Mouse (Mus musculus): ENCODE measurements around the gene Zbtb5. TPM values are rescaled to one million over a fixed set of nuclear protein-coding genes. Genes with fewer than 3 reads are reported as not detected.

Zbtb5 gene
- total and polyA plus RNA-seq, 3 experiments: 9.1 to 10.2 TPM; not detected in 1

DNA sequence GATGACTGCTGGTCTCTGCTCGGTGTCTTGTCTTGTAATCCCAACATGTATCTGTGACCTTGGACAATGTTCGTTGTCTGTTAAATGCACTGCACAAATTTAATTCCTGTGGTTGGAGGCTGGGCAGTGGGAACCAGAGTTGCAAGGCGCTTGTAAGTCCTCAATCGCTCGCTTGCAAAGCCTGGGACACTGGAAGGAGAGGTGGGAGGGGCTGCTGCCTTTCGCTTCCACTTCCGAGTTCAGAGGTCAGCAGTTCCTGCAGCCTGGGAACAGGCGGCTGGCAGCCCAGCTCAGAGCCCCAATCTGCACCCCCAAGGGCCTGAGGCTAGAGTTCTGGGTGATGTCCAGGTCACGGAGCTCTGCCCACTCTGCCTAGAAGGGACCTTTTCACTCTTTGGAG is 59.2 kb downstream of the Zbtb5 start:
- Histone ChIP-seq H3K4me1 (ENCODE audit: control insufficient read depth in 1 of 2, insufficient read depth in 2 of 2, low read length in 2 of 2) (no peaks in the 10 kb centered on the region), H3K36me3 (ENCODE audit: control insufficient read depth in 1 of 2, insufficient read depth in 2 of 2, low read length in 2 of 2) (no peaks in the 10 kb centered on the region), H3K27ac (ENCODE audit: control insufficient read depth, low read depth, low read length) (no peak overlapping the region), H3K9ac (ENCODE audit: control insufficient read depth, low read depth, low read length, poor library complexity, severe bottlenecking) (no peak overlapping the region), H3K79me2 (ENCODE audit: control insufficient read depth, insufficient read depth, low read length, poor library complexity) (no peaks in the 10 kb centered on the region), H3K27me3 (ENCODE audit: control insufficient read depth in 1 of 2, insufficient read depth in 2 of 2, low read length in 2 of 2) (0 out of 4 replicates have a peak, but pooled peaks cover 0 to 2% of the 10 kb centered on the region in 2 experiments), H3K9me3 (replicated peaks; ENCODE audit: insufficient read depth, low read length) (no peaks in the 10 kb centered on the region), H3K4me3 (ENCODE audit: control insufficient read depth in 1 of 2, insufficient read depth in 1 of 2, low read depth in 2 of 2, low read length in 2 of 2) (no peak overlapping the region)
- no peak for DNase-seq (ENCODE audit: low read depth, low spot score)
- TF ChIP-seq NRF1 (IDR thresholded peaks at IDR 0.05; ENCODE audit: insufficient read depth, low read depth, low read length, poor library complexity, severe bottlenecking) (no peak), CHD1 (IDR thresholded peaks at IDR 0.05; ENCODE audit: low read depth, low read length) (no peak), SIN3A (IDR thresholded peaks at IDR 0.05; ENCODE audit: low read length) (no peak), GATA1 (IDR thresholded peaks at IDR 0.05; ENCODE audit: low read depth, low read length) (no peak), MYB (IDR thresholded peaks at IDR 0.05; ENCODE audit: low read depth, low read length) (no peak), MAFK (IDR thresholded peaks at IDR 0.05; ENCODE audit: borderline replicate concordance, low read depth, low read length) (no peak), EP300 (IDR thresholded peaks at IDR 0.05; ENCODE audit: low read depth in 1 of 2, low read length in 2 of 2) (no peak), E2F4 (IDR thresholded peaks at IDR 0.05; ENCODE audit: borderline replicate concordance, low read depth, low read length) (no peak), NELFE (IDR thresholded peaks at IDR 0.05; ENCODE audit: low read depth, low read length) (no peak), ETS1 (IDR thresholded peaks at IDR 0.05; ENCODE audit: low read depth, low read length) (no peak), ELF1 (IDR thresholded peaks at IDR 0.05; ENCODE audit: low read depth, low read length) (no peak), TCF12 (IDR thresholded peaks at IDR 0.05; ENCODE audit: low read depth, low read length) (no peak), MAZ (IDR thresholded peaks at IDR 0.05; ENCODE audit: low read depth, low read length) (no peak), CHD2 (IDR thresholded peaks at IDR 0.05; ENCODE audit: low read length) (no peak), POLR2A (IDR thresholded peaks at IDR 0.05; ENCODE audit: control insufficient read depth in 1 of 2, insufficient read depth in 1 of 2, low read depth in 1 of 2, low read length in 2 of 2, poor library complexity in 1 of 2) (no peak), KAT2A (conservative IDR thresholded peaks at IDR 0.05; ENCODE audit: low read depth, low read length) (no peak), SMC3 (IDR thresholded peaks at IDR 0.05; ENCODE audit: low read depth, low read length) (no peak), MXI1 (IDR thresholded peaks at IDR 0.05; ENCODE audit: low read depth, low read length) (no peak)

DNA sequence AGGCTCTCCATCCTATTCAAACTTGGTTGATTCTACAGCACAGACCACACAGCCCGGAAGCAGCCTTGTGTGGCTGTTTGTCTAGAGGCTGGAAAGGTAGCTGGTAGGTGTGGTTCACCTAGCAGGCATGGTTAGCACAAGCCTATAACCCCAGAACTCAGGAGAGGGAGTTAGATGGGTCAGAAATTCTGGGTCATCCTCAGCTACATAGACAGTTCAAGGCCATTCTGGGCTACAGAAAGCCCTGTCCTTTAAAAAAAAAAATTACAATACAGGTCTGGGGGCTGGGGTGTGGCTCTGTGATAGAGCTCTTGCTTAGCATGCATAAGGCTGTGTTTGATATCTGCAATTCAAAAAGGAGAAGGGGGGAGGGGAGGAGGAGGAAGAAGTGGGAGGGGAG is 63.9 kb downstream of the Zbtb5 start:
- Histone ChIP-seq H3K27ac (ENCODE audit: control insufficient read depth, low read depth, low read length) (no peak overlapping the region), H3K9ac (ENCODE audit: control insufficient read depth, low read depth, low read length, poor library complexity, severe bottlenecking) (no peak overlapping the region), H3K9me3 (replicated peaks; ENCODE audit: insufficient read depth, low read length) (no peaks in the 10 kb centered on the region), H3K36me3 (ENCODE audit: control insufficient read depth in 1 of 2, insufficient read depth in 2 of 2, low read length in 2 of 2) (no peaks in the 10 kb centered on the region), H3K4me3 (ENCODE audit: control insufficient read depth in 1 of 2, insufficient read depth in 1 of 2, low read depth in 2 of 2, low read length in 2 of 2) (no peak overlapping the region), H3K79me2 (ENCODE audit: control insufficient read depth, insufficient read depth, low read length, poor library complexity) (no peaks in the 10 kb centered on the region), H3K4me1 (ENCODE audit: control insufficient read depth in 1 of 2, insufficient read depth in 2 of 2, low read length in 2 of 2) (no peaks in the 10 kb centered on the region), H3K27me3 (ENCODE audit: control insufficient read depth in 1 of 2, insufficient read depth in 2 of 2, low read length in 2 of 2) (0 out of 4 replicates have a peak, but pooled peaks cover 0 to 2% of the 10 kb centered on the region in 2 experiments)
- no peak for DNase-seq (ENCODE audit: low read depth, low spot score)
- TF ChIP-seq MYC (IDR thresholded peaks at IDR 0.05; ENCODE audit: low read depth, low read length): no peak
- no peak for TF ChIP-seq E2F4 (IDR thresholded peaks at IDR 0.05; ENCODE audit: borderline replicate concordance, low read depth, low read length)
